Mouse (Mus musculus) ovary, postnatal 10 days (tissue): Measurements from ENCODE around the gene Gm26602.
"Not testable (repeated sequence)": the region's sequence is repeated elsewhere in the genome, so short reads cannot be mapped to it uniquely, and the experiment has no call there.

Experiments used
- DNase-seq: peaks from one replicate; pipeline ENCODE4 v3.0.0; 2022; ENCODE audit warnings: low spot score

Gene Gm26602

GRCm38 (mm10) chr10:79886054-79886453 lies 24.6 kb upstream of the Gm26602 start, which contains the start of gene Elane:
Elane (plus strand) TSS chr10:79886247.
- DNase-seq = no peak

DNA sequence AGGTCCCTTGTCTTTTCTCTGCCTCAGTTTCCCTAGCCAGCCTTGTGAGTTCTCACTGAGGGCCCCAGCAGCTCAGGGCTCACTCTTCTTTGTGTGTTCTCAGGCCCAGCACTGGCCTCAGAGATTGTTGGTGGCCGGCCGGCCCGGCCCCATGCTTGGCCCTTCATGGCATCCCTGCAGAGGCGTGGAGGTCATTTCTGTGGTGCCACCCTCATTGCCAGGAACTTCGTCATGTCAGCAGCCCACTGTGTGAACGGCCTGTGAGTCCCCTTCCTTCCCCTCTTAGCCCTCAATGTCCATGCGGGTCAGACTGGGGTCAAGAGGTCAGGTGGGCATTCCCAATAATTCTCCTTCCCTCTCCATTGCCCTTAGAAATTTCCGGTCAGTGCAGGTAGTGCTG lies 24.0 kb upstream of the Gm26602 start:
- no peak for DNase-seq

DNA sequence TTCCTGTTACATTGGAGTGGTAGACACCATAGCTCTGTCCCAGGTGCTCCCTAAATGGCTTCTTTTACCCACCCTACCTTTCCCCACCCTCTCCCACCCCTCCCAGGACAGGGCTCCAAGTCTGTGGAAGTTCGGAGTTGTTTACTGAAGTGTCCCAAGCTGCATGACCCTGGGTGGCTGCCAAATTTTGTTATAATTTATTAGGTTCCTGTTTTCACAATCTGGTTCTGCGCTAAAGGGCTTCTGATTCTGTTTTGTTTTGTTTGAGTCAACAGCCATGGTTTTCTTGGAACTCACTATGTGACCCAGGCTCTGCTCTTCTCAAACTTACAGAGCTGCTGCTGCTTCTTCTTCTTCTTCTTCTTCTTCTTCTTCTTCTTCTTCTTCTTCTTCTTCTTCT lies 21.3 kb upstream of the Gm26602 start:
- no peak for DNase-seq

DNA sequence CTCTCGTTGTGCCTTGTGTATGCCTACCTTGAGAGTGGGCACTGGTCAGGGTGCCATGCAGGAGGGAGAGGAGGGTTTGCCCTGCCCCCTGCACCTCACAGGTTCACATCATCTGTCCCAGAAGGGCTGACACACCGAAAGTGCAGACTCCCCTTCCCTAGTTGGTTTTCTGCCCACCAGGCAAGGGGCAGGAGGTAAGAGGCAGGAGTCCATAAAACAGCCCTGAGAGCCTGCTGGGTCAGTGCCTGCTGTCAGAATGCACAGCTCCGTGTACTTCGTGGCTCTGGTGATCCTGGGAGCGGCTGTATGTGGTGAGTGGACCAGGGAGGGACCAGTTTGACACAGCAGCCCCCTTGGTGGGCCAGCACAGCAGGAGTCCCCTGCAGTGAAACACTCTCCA lies 20.0 kb upstream of the Gm26602 start, which contains the start of gene Cfd:
Cfd (plus strand) TSS at position 184 of the 400 bp plus-strand sequence.
- DNase-seq = no peak

DNA sequence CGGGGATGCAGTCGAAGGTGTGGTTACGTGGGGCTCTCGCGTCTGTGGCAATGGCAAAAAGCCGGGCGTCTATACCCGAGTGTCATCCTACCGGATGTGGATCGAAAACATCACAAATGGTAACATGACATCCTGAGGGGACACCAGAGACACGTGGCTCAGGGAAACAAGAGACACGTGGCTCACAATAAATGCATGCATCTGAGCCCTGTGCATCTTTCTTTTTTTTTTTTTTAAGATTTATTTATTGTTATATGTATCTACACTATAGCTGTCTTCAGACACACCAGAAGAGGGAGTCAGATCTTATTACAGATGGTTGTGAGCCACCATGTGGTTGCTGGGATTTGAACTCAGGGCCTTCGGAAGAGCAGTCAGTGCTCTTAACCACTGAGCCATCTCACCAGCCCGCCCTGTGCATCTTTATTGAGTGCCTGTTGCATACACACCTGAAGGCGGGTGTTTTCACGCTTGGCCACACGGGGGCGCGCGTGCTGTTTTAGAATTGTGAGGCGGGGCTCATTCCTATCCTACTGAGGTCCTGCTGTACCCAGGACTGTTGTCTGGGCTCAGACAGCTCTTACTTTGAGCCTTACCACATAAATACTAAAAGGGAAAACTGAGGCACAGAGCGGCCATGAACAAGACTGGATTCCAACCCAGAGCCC lies 18.1 kb upstream of the Gm26602 start:
- not testable (repeated sequence) for DNase-seq

DNA sequence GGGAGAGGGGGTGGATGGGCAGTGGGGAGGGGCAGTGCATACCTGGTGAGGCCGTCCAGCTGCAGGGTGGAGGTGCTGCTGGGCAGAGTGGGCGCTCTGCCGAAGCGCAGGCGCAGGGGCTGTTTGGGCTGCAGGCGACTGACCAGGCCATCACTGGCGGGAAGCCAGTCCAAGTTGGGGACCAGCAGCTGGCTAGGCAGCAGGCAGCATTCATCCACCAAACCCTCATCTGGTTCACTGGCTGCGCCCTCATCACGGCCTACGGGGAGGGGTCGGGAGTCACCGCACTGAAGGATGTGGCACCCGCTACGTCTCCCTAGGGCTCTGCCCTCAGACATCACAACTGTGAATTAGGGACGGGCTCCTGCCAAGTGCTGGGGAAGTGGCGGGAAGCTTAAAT lies 14.3 kb upstream of the Gm26602 start:
- no peak for DNase-seq

- no peak for DNase-seq
These were observed 13.8 kb upstream of the Gm26602 start for GRCm38 (mm10) chr10:79896814-79897213.

- no peak for DNase-seq
These were observed 13.1 kb upstream of the Gm26602 start for GRCm38 (mm10) chr10:79897316-79898245.

- DNase-seq = no peak
These were observed 9.7 kb upstream of the Gm26602 start for GRCm38 (mm10) chr10:79900951-79901410.

DNA sequence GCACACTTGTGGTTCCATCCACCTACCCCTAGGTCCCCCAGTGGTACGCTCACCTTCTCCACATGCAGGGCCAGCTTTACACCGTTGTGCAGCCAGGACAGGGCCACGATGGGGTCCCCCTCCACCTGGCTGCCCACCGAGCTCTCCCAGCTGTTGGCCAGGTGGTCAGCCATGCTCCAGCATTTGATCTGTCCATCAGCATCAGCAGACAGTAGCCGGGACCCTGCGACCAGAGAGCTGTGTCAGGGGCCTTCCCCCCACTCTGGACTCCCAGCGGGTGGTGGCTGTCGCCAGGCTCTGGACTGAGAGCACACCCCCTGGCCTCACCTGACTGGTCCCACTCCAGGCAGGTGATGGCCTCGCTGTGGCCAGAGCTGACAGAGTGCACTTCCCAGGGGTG lies 3.9 kb upstream of the Gm26602 start:
- no peak for DNase-seq

DNA sequence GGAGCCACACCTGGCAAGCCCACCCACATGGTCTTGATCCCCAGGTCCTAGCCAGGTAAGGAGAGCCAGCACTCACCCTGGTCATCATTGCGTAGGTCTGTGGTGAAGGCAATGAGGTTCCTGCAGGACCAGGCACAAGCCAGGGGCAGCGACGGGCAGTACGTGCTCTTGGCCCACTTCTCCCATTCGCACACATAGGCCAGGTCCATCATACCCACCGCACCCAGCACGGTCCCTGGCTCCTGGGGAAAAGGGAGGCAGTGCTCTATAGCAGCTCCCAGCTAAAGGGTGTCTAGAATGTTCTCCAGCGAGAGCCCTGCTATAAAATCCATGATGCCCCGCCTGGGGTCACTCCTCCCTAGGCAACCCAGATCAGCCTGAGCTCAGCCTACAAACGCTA lies 3.2 kb upstream of the Gm26602 start:
- no peak for DNase-seq

- DNase-seq = peak; percentile 92
These were observed 2.2 kb upstream of the Gm26602 start, which contains the start of gene Med16 for GRCm38 (mm10) chr10:79908167-79909091. Med16 (minus strand) TSS chr10:79908923.

DNA sequence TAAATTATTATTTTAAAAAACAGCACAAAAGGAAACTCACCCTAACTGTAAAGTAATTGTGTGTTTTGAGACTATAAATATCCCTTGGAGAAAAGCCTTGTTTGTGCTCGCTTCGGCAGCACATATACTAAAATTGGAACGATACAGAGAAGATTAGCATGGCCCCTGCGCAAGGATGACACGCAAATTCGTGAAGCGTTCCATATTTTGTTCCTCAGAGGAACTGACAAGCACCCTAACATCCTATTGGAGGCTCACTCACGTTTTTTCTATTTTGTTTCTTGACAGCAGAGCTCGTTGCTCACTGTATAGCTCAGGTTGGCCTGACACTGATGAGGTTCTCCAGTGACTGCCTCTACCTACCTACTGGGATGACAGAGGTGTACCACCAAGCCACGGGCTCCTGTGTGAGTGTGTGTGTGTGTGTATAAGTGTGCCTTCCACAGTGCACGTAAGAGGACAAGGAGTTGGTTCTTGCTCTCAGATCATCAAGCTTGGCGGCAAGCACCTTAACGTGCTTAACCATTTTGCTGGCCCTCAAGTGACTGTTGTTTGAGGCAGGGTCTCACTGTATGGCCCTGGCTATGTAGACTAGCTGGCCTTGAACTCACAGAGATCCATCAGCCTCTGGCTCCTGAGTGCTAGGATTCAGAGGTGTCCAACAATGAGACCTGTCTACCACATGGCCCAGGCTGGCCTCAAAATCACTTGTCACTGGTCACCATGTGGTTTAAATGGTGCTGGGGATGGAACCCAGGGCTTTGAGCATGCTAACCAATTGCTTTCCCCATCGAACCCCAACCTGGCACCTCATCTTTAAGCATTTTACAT lies 1.3 kb upstream of the Gm26602 start:
- DNase-seq = no peak

GRCm38 (mm10) chr10:79912412-79912811 lies 1.8 kb downstream of the Gm26602 start:
- no peak for DNase-seq

- DNase-seq = no peak
These were observed 3.7 kb downstream of the Gm26602 start for GRCm38 (mm10) chr10:79914131-79914947.

GRCm38 (mm10) chr10:79914948-79915596 lies 4.4 kb downstream of the Gm26602 start:
- no peak for DNase-seq

- DNase-seq = no peak
These were observed 5.4 kb downstream of the Gm26602 start for GRCm38 (mm10) chr10:79916081-79916480.

DNA sequence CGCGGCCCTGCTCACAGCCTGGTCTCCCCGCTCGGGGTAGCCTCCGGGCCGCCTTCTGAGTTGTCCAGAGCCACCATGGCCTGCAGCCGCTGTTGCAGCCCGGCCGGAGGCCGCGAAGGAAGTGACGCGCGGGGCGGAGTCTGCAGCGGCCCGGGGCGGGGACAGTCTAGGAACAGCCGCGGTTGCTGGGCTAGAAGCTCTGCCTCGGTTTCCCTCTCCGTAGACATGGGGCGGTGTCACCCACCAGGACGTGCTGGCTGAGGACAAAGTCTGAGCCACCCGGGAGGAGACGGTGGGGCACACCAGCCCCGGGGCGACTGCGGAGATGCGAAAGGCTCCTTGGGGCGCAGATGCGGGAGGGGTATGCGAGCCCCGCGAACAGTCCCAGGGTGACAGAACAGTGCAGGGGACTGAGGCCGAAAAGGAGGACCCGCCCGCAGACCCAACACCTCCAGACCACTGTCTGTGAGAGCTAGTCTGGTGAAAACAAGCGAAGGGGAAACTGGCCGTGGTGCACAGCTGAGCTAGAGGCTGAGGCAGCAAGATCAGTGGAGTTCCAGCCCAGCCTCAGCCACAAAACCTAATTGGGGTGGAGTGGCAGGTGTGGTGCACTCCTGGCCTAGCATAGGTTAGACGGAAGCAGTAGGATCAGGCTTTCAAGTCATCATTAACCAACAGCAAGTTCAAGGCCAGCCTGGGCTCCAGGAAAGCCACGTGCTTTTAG lies 6.3 kb downstream of the Gm26602 start, which contains the start of gene Kiss1r:
Kiss1r (plus strand) TSS at position 164 of the 724 bp plus-strand sequence.
- DNase-seq = peak; percentile 77
